Mouse (Mus musculus) heart, embryonic 11.5 days (tissue): ENCODE data around the gene Dnajc16. TPM values are rescaled to one million over a fixed set of nuclear protein-coding genes. Genes with fewer than 3 reads are reported as not detected.
"Not testable (repeated sequence)": the region's sequence is repeated elsewhere in the genome, so short reads cannot be mapped to it uniquely, and the experiment has no call there.

Experiments
- ATAC-seq: fragments of 200-750 bp; cut with Nextera tagmentation; replicated peaks from 2 replicates; pipeline ENCODE4 v1.8.0; 2017; ENCODE audit warnings: moderate library complexity; ENCODE audit not compliant: insufficient number of reproducible peaks, low FRiP score, low TSS enrichment
- H3K27ac ChIP-seq: fragments of 300-500 bp; sonication (generic); 2 replicates; pipeline ENCODE4 v1.5.1; 2014; ENCODE audit warnings: mild to moderate bottlenecking, low read depth, low read length
- H3K27me3 ChIP-seq: fragments of 300-500 bp; sonication (generic); 2 replicates; pipeline ENCODE4 v1.6.1; 2014; ENCODE audit warnings: mild to moderate bottlenecking, low read length, mixed read lengths; ENCODE audit not compliant: control insufficient read depth, insufficient read depth
- H3K36me3 ChIP-seq: fragments of 300-500 bp; sonication (generic); 2 replicates; pipeline ENCODE4 v1.6.1; 2014; ENCODE audit warnings: mild to moderate bottlenecking, low read length, moderate library complexity, mixed read lengths; ENCODE audit not compliant: control insufficient read depth, insufficient read depth
- H3K4me1 ChIP-seq: fragments of 300-500 bp; sonication (generic); 2 replicates; pipeline ENCODE4 v1.6.1; 2014; ENCODE audit warnings: low read length; ENCODE audit not compliant: control insufficient read depth, insufficient read depth
- H3K4me2 ChIP-seq: fragments of 300-500 bp; sonication (generic); 2 replicates; pipeline ENCODE4 v1.6.1; 2014; ENCODE audit warnings: mild to moderate bottlenecking, moderate library complexity
- H3K4me3 ChIP-seq: fragments of 300-500 bp; sonication (generic); 2 replicates; pipeline ENCODE4 v1.5.1; 2014; ENCODE audit warnings: low read depth, low read length
- H3K9ac ChIP-seq: fragments of 300-500 bp; sonication (generic); 2 replicates; pipeline ENCODE4 v1.6.1; 2014; ENCODE audit warnings: mild to moderate bottlenecking, low read depth, low read length, moderate library complexity
- H3K9me3 ChIP-seq: fragments of 300-500 bp; sonication (generic); replicated peaks from 2 replicates; pipeline ENCODE4 v1.6.1; 2016; ENCODE audit warnings: low read length; ENCODE audit not compliant: control insufficient read depth
- WGBS: fragments of 180-500 bp; shearing (Covaris S2); extraction: QIAGEN DNeasy Blood & Tissue Kit; methylation state at CpG from one replicate; pipeline ENCODE4 v1.1.7; 2014; ENCODE audit not compliant: insufficient replicate concordance; 5-methylcytosine and 5-hydroxymethylcytosine counted together
- polyA plus RNA-seq: library from polyadenylated mRNA; unstranded; fragments of >200 nt; fragmentation: Nextera tagmentation; extraction: Ambion mirVana; gene quantifications from 2 replicates; pipeline ENCODE4 v1.2.1, GENCODE M21; 2014

Gene Dnajc16
- polyA plus RNA-seq, 1 experiment from 2014 or later = 3.2 TPM

GRCm38 (mm10) chr4:141781201-141781985 lies 9.3 kb downstream of the Dnajc16 start:
- H3K27me3 ChIP-seq = no peaks in the 10 kb centered on the region
- no peak for ATAC-seq
- H3K36me3 ChIP-seq = peaks cover 23% of the 10 kb centered on the region
- no peaks in the 10 kb centered on the region for H3K9me3 ChIP-seq
- H3K4me3 ChIP-seq = no peak overlapping the region
- 95% methylated on average over 8 of the region's 8 CpGs for WGBS
- no peak overlapping the region for H3K27ac ChIP-seq
- H3K9ac ChIP-seq = no peak overlapping the region
- H3K4me2 ChIP-seq = no peak overlapping the region
- no peaks in the 10 kb centered on the region for H3K4me1 ChIP-seq

- Histone ChIP-seq H3K4me2 (no peak overlapping the region), H3K36me3 (peaks cover 26% of the 10 kb centered on the region), H3K4me3 (no peak overlapping the region), H3K4me1 (no peaks in the 10 kb centered on the region), H3K27me3 (no peaks in the 10 kb centered on the region), H3K9me3 (no peaks in the 10 kb centered on the region), H3K9ac (no peak overlapping the region), H3K27ac (no peak overlapping the region)
- no peak for ATAC-seq
- whole genome bisulfite sequencing = 76% methylated on average over 8 of the region's 8 CpGs
Measured at GRCm38 (mm10) chr4:141779828-141780227, 10.9 kb downstream of the Dnajc16 start.

- H3K27me3 ChIP-seq, H3K4me2 ChIP-seq, H3K4me3 ChIP-seq, H3K4me1 ChIP-seq, H3K9me3 ChIP-seq, H3K9ac ChIP-seq, H3K27ac ChIP-seq, ATAC-seq: not testable (repeated sequence)
- H3K36me3 ChIP-seq = peaks cover 37% of the 10 kb centered on the region
- WGBS = 82% methylated on average over 4 of the region's 4 CpGs
Measured at GRCm38 (mm10) chr4:141773019-141773418, 17.7 kb downstream of the Dnajc16 start.

- Histone ChIP-seq H3K36me3 (peaks cover 36% of the 10 kb centered on the region), H3K27ac (no peak overlapping the region), H3K9me3 (no peaks in the 10 kb centered on the region), H3K4me1 (peaks cover 11% of the 10 kb centered on the region), H3K27me3 (no peaks in the 10 kb centered on the region), H3K4me3 (no peak overlapping the region), H3K4me2 (no peak overlapping the region), H3K9ac (no peak overlapping the region)
- WGBS = 84% methylated on average over 8 of the region's 8 CpGs
- no peak for ATAC-seq
Measured at GRCm38 (mm10) chr4:141771823-141772222, 18.9 kb downstream of the Dnajc16 start.

GRCm38 (mm10) chr4:141769501-141770160 lies 21.1 kb downstream of the Dnajc16 start:
- WGBS = 66% methylated on average over 8 of the region's 8 CpGs

GRCm38 (mm10) chr4:141767353-141768036 lies 23.2 kb downstream of the Dnajc16 start:
- Histone ChIP-seq H3K4me2 (peak overlapping the region; percentile 40), H3K27ac (peak overlapping the region; percentile 92), H3K4me3 (no peak overlapping the region), H3K36me3 (peaks cover 25% of the 10 kb centered on the region), H3K4me1 (peaks cover 19% of the 10 kb centered on the region), H3K9me3 (no peaks in the 10 kb centered on the region), H3K9ac (peak overlapping the region; percentile 43; the same call in 1 of the 2 replicates), H3K27me3 (no peaks in the 10 kb centered on the region)
- peak; percentile 84 for ATAC-seq
- 43% methylated on average over 18 of the region's 19 CpGs for WGBS

More at GRCm38 (mm10) chr4:141769501-141770160, 21.1 kb downstream of the Dnajc16 start:
- no peak for ATAC-seq
- H3K27me3 ChIP-seq = no peaks in the 10 kb centered on the region
- H3K36me3 ChIP-seq = peaks cover 28% of the 10 kb centered on the region
- H3K4me2 ChIP-seq = no peak overlapping the region
- no peak overlapping the region for H3K9ac ChIP-seq
- H3K27ac ChIP-seq = no peak overlapping the region; the same call in 1 of the 2 replicates
- peaks cover 19% of the 10 kb centered on the region for H3K4me1 ChIP-seq
- no peak overlapping the region for H3K4me3 ChIP-seq
- no peaks in the 10 kb centered on the region for H3K9me3 ChIP-seq

GRCm38 (mm10) chr4:141766668-141767352 lies 23.9 kb downstream of the Dnajc16 start:
- ATAC-seq = 0 out of 2 replicates have a peak, but pooled peaks have one; percentile 19

GRCm38 (mm10) chr4:141766316-141766667 lies 24.4 kb downstream of the Dnajc16 start:
- ATAC-seq = no peak
- WGBS = 85% methylated on average over 8 of the region's 8 CpGs
- H3K9me3 ChIP-seq = no peaks in the 10 kb centered on the region
- H3K27ac ChIP-seq = peak overlapping the region; percentile 92
- no peak overlapping the region for H3K4me3 ChIP-seq
- H3K4me1 ChIP-seq = peaks cover 19% of the 10 kb centered on the region
- H3K27me3 ChIP-seq = no peaks in the 10 kb centered on the region
- H3K4me2 ChIP-seq = peak overlapping the region; percentile 40; the same call in 1 of the 2 replicates
- H3K36me3 ChIP-seq = peaks cover 26% of the 10 kb centered on the region
- H3K9ac ChIP-seq = no peak overlapping the region

More at GRCm38 (mm10) chr4:141766668-141767352, 23.9 kb downstream of the Dnajc16 start:
- Histone ChIP-seq H3K27ac (peak overlapping the region; percentile 92), H3K27me3 (no peaks in the 10 kb centered on the region), H3K4me3 (no peak overlapping the region), H3K9ac (no peak overlapping the region), H3K9me3 (no peaks in the 10 kb centered on the region), H3K4me1 (peaks cover 19% of the 10 kb centered on the region), H3K36me3 (peaks cover 23% of the 10 kb centered on the region), H3K4me2 (peak overlapping the region; percentile 40)
- 55% methylated on average over 19 of the region's 19 CpGs for WGBS
